Mouse (Mus musculus) liver, embryonic 13.5 days (tissue): ENCODE results near the gene Wdr62. TPM values are rescaled to one million over a fixed set of nuclear protein-coding genes. Genes with fewer than 3 reads are reported as not detected.
"Not testable (repeated sequence)": the region's sequence is repeated elsewhere in the genome, so short reads cannot be mapped to it uniquely, and the experiment has no call there.

ENCODE experiments used
- ATAC-seq: fragments of 200-750 bp; cut with Nextera tagmentation; 2 replicates; pipeline ENCODE4 v1.8.0; 2017; ENCODE audit warnings: low read depth, mild to moderate bottlenecking, moderate number of reproducible peaks, moderate library complexity
- DNase-seq: peaks from one replicate; pipeline ENCODE4 v3.0.0; 2022
- H3K27ac ChIP-seq: fragments of 300-500 bp; sonication (generic); 2 replicates; pipeline ENCODE4 v1.5.1; 2015; ENCODE audit warnings: moderate library complexity, mild to moderate bottlenecking, inconsistent platforms
- H3K27me3 ChIP-seq: fragments of 300-500 bp; sonication (generic); 2 replicates; pipeline ENCODE4 v1.6.1; 2015; ENCODE audit warnings: mild to moderate bottlenecking, inconsistent platforms
- H3K36me3 ChIP-seq: fragments of 300-500 bp; sonication (generic); 2 replicates; pipeline ENCODE4 v1.6.1; 2015; ENCODE audit warnings: mild to moderate bottlenecking, inconsistent platforms
- H3K4me1 ChIP-seq: fragments of 300-500 bp; sonication (generic); replicated peaks from 2 replicates; pipeline ENCODE4 v1.6.1; 2015; ENCODE audit warnings: inconsistent platforms
- H3K4me2 ChIP-seq: fragments of 300-500 bp; sonication (generic); 2 replicates; pipeline ENCODE4 v1.6.1; 2015; ENCODE audit warnings: inconsistent platforms, mild to moderate bottlenecking, moderate library complexity
- H3K4me3 ChIP-seq: fragments of 300-500 bp; sonication (generic); replicated peaks from 2 replicates; pipeline ENCODE4 v1.5.1; 2015; ENCODE audit warnings: mild to moderate bottlenecking, inconsistent platforms
- H3K9ac ChIP-seq: fragments of 300-500 bp; sonication (generic); 2 replicates; pipeline ENCODE4 v1.6.1; 2015; ENCODE audit warnings: mild to moderate bottlenecking, inconsistent platforms
- H3K9me3 ChIP-seq: fragments of 300-500 bp; sonication (generic); replicated peaks from 2 replicates; pipeline ENCODE4 v1.6.1; 2016; ENCODE audit warnings: inconsistent platforms
- WGBS: fragments of 180-500 bp; shearing (Covaris S2); methylation state at CpG from one replicate; pipeline ENCODE4 v1.1.7; 2015; ENCODE audit not compliant: insufficient replicate concordance; 5-methylcytosine and 5-hydroxymethylcytosine counted together
- polyA plus RNA-seq: library from polyadenylated mRNA; unstranded; fragments of >200 nt; fragmentation: Nextera tagmentation; extraction: Ambion mirVana; gene quantifications from 2 replicates; pipeline ENCODE4 v1.2.1, GENCODE M21; 2015

Wdr62 gene
- polyA plus RNA-seq, 1 experiment from 2014 or later = 7.0 TPM

DNA sequence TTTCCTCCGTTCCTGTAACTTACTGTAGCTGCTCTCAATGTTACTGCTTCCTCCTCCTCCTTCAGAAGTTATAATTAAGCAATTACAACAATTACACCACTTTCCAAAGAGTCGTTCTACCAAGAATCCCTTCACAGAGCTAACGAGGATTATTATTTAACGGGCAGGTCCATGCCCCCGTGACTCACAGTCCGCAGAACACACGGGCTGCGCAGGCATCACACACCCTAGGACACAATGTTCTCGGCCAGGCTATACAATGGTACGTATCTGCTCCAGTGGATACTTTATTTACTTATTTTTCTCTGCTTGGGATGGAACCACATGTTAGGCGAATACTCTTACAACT is 60.2 kb downstream of the Wdr62 start:
- Histone ChIP-seq H3K27ac (no peak overlapping the region), H3K36me3 (peaks cover 20% of the 10 kb centered on the region), H3K4me1 (peaks cover 30% of the 10 kb centered on the region), H3K4me3 (peak overlapping the region; percentile 56), H3K4me2 (peak overlapping the region; percentile 79), H3K9ac (peak overlapping the region; percentile 68), H3K27me3 (no peaks in the 10 kb centered on the region), H3K9me3 (no peaks in the 10 kb centered on the region)
- 18% methylated on average over 11 of the region's 11 CpGs for WGBS
- DNase-seq = no peak
- 0 out of 2 replicates have a peak, but pooled peaks have one; percentile 15 for ATAC-seq

DNA sequence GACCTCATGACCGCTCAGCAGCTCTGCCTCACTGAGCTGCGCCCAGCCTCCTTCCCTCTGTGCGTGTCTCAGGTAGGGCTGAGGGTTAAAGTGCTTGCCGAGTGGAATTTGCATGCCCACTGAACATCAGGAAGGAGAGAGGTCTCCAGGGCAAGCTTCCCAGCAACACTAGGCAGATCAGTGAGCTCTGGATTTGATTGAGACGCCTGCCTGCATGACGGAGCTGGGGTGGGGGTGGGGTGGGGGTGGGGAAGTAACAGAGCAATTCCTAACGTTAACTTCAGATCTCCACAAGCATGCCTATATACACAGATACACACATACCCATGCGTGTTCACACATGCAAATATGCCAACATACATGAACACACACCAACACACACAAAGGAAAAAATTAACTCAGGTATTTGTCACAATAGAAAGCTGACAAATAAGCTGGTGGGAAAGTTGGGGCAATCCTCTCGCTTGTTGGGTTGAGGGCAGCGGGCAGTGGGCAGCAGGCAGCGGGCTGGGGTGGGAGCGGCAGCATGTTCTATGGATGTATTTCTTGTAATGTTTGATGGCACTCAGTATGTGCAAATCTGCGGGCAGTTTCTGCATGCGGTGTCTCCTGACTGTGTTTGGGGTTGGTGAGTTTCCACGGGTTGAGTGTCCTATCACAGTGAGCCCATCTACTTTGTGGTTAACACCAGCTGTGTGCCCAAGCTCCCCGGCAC is 60.8 kb downstream of the Wdr62 start:
- H3K27ac ChIP-seq = no peak overlapping the region
- H3K4me2 ChIP-seq = peak overlapping the region; percentile 79
- ATAC-seq (peak; percentile 43), DNase-seq (peak; percentile 33)
- peaks cover 30% of the 10 kb centered on the region for H3K4me1 ChIP-seq
- peak overlapping the region; percentile 56 for H3K4me3 ChIP-seq
- H3K9ac ChIP-seq = peak overlapping the region; percentile 68
- peaks cover 18% of the 10 kb centered on the region for H3K36me3 ChIP-seq
- H3K27me3 ChIP-seq = no peaks in the 10 kb centered on the region
- no peaks in the 10 kb centered on the region for H3K9me3 ChIP-seq
- WGBS = 5% methylated on average over 16 of the region's 16 CpGs

DNA sequence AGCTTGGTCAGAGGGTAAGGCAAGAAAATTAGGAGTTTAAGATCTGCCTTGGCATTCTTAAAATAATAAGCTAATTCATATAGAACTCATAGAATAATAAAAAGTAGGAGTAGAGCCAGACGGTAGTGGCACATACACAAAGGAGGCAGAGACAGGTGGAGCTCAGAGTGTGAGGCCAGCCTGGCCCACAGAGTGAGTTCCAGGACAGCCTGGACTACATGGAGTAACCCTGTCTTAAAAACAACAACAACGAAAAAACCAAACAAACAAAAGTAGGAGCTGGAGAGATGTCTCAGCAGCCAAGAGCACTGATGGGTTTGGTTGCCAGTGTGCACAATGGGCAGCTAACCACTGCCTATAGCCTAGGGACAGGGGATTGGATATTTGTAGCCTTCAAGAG is 62.9 kb downstream of the Wdr62 start:
- WGBS = 65% methylated on average over 2 of the region's 2 CpGs
- no peaks in the 10 kb centered on the region for H3K9me3 ChIP-seq
- no peak for DNase-seq
- no peak for ATAC-seq
- H3K36me3 ChIP-seq = no peaks in the 10 kb centered on the region; the same call in 1 of the 2 replicates
- no peak overlapping the region for H3K4me2 ChIP-seq
- H3K27me3 ChIP-seq = no peaks in the 10 kb centered on the region
- no peak overlapping the region for H3K4me3 ChIP-seq
- H3K9ac ChIP-seq = no peak overlapping the region
- no peak overlapping the region for H3K27ac ChIP-seq
- peaks cover 26% of the 10 kb centered on the region for H3K4me1 ChIP-seq

DNA sequence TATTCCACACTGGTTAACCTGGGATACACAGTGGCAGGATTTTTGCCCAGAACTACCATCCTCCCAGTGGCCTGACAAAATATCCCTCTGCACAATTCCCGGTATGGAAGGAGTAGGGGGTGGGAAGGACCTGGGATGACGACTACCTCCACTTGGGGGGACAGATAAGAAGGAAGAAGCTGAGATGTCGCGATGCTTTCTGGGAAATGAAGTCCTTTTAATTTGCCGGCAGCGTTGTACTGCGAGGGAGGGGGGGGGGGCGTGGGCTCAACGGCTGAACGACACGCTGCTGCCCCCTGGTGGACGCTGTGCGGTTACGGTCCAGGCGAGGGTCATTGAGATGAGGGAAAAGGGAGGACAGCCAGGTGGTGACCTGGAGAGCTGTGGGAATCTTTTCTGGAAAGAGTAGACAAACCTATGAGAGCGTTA is 63.5 kb downstream of the Wdr62 start:
- peak overlapping the region; percentile 47 for H3K4me2 ChIP-seq
- H3K27ac ChIP-seq = no peak overlapping the region
- no peaks in the 10 kb centered on the region for H3K36me3 ChIP-seq
- ATAC-seq = peak; percentile 52
- 2% methylated on average over 15 of the region's 16 CpGs for WGBS
- DNase-seq = peak; percentile 57
- H3K27me3 ChIP-seq = no peaks in the 10 kb centered on the region
- no peak overlapping the region for H3K9ac ChIP-seq
- 0 out of 2 replicates have a peak overlapping the region, but pooled peaks have one; percentile 13 for H3K4me3 ChIP-seq
- no peaks in the 10 kb centered on the region for H3K9me3 ChIP-seq
- peaks cover 21% of the 10 kb centered on the region for H3K4me1 ChIP-seq

DNA sequence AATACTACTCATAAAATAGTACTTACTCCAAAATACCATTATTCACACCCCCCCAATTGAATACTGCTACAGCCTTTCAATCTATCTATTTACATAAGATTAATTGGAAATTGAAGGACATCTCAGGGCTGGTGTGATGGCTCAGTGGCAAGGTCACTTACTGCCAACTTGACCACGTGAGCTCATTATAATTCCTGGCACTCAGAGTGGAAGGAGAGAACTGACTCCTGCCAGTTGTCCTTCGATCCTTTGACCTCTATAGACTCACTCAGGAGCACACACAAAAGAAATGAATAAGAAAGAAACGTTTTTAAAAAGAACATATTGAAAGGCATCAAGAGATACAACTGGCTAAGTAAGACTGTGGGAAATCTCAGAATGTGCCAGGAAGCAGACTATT is 64.3 kb downstream of the Wdr62 start:
- H3K27ac ChIP-seq = no peak overlapping the region
- DNase-seq = no peak
- no peak for ATAC-seq
- peaks cover 20% of the 10 kb centered on the region for H3K4me1 ChIP-seq
- H3K4me3 ChIP-seq = no peak overlapping the region
- H3K36me3 ChIP-seq = no peaks in the 10 kb centered on the region
- no peak overlapping the region for H3K4me2 ChIP-seq
- no peak overlapping the region for H3K9ac ChIP-seq
- 72% methylated on average over 3 of the region's 3 CpGs for WGBS
- H3K9me3 ChIP-seq = no peaks in the 10 kb centered on the region
- 0 out of 2 replicates have a peak, but pooled peaks cover 4% of the 10 kb centered on the region for H3K27me3 ChIP-seq

DNA sequence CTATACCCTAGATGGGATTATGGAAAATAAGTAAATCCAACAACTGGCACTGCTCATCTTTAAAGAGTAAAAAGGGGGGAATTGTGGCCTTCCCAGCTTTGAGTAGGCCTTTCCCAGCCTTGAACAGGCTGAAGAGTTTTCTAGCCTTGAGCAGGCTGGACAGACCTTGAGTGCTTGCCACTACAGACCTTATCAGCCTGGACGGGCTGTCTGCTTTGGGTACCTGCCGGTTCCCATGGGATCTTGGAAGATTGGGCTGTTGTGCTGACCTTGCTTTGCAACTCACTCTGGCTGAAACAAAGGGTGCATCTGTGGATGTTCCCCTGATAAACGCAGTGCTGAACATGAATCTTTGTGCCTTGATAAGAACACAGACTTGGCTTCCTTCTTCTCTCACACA is 66.3 kb downstream of the Wdr62 start:
- no peak for DNase-seq

DNA sequence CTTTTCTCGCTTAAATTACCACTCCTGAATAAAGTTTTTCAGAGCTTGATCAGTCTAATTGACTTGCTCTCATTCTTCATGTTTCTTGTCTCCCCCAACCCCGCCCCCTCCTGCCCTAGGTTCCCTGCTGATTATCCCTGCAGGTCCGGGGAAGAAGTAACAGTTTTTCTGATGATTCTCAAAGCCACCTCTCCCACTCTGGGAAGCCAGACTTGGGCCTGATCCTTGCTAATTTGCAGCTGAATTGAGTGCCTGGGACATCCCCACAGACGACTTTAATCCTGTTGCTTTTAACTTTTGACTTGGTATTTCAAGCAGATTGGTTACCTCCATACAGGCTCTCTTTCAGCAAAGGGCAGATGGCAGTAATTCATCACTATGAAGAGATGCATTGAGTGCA is 69.2 kb downstream of the Wdr62 start:
- Histone ChIP-seq H3K4me2 (no peak overlapping the region), H3K9ac (no peak overlapping the region), H3K27ac (no peak overlapping the region), H3K9me3 (no peaks in the 10 kb centered on the region), H3K27me3 (0 out of 2 replicates have a peak, but pooled peaks cover 6% of the 10 kb centered on the region), H3K4me1 (no peaks in the 10 kb centered on the region), H3K4me3 (no peak overlapping the region), H3K36me3 (no peaks in the 10 kb centered on the region)
- WGBS = 34% methylated on average over 4 of the region's 4 CpGs
- ATAC-seq = no peak
- DNase-seq = no peak

More for the DNA sequence above, 66.3 kb downstream of the Wdr62 start:
- no peak for ATAC-seq
- H3K36me3 ChIP-seq = no peaks in the 10 kb centered on the region
- peaks cover 5% of the 10 kb centered on the region for H3K4me1 ChIP-seq
- 67% methylated on average over 3 of the region's 3 CpGs for WGBS
- H3K9me3 ChIP-seq = no peaks in the 10 kb centered on the region
- no peak overlapping the region for H3K4me3 ChIP-seq
- no peak overlapping the region for H3K9ac ChIP-seq
- H3K27ac ChIP-seq = no peak overlapping the region
- 0 out of 2 replicates have a peak, but pooled peaks cover 4% of the 10 kb centered on the region for H3K27me3 ChIP-seq
- H3K4me2 ChIP-seq = no peak overlapping the region

DNA sequence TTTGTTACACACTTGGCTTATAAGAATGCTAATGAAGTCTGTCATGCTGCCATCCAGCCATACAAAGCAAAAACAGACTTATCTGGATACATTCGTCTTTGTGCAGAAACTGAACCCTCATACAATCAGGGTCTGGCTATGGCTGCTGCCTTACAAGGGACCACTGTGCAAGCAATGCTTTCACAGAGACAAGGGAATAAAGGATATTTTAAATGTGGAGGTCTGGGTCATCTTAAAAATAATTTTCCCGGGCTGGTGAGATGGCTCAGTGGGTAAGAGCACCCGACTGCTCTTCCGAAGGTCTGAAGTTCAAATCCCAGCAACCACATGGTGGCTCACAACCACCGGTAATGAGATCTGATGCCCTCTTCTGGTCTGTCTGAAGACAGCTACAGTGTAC is 73.9 kb downstream of the Wdr62 start:
- not testable (repeated sequence) for H3K4me2 ChIP-seq, H3K27ac ChIP-seq, H3K9me3 ChIP-seq, H3K36me3 ChIP-seq, DNase-seq, H3K27me3 ChIP-seq, ATAC-seq, H3K4me1 ChIP-seq, H3K4me3 ChIP-seq, H3K9ac ChIP-seq
- WGBS = 42% methylated on average over 5 of the region's 5 CpGs

DNA sequence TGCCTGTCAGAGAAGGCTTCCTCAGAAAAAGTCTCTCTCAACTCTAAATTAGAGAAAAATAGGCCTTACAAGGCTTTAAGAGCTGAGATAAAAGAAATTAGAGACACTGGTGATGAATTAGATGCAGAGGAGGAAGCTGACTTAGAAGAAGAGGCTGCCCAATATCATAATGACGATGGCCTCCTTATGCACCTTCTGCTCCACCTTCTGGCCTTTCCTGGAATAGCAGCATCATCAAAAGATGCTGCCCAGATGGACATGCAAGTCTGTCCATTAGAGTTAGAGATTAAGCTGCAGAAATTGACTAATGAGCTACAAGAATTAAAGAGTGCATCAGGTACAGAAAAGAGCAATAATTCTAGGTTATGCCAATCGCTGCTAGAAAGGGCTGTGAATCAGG is 74.8 kb downstream of the Wdr62 start:
- H3K27me3 ChIP-seq = 0 out of 2 replicates have a peak, but pooled peaks cover 2% of the 10 kb centered on the region
- DNase-seq (peak; percentile 45), ATAC-seq (no peak)
- WGBS = 4% methylated on average over 2 of the region's 2 CpGs
- H3K4me2 ChIP-seq = no peak overlapping the region
- no peak overlapping the region for H3K9ac ChIP-seq
- no peak overlapping the region for H3K27ac ChIP-seq
- H3K4me1 ChIP-seq = peaks cover 7% of the 10 kb centered on the region
- no peaks in the 10 kb centered on the region for H3K9me3 ChIP-seq
- H3K4me3 ChIP-seq = no peak overlapping the region
- H3K36me3 ChIP-seq = no peaks in the 10 kb centered on the region

DNA sequence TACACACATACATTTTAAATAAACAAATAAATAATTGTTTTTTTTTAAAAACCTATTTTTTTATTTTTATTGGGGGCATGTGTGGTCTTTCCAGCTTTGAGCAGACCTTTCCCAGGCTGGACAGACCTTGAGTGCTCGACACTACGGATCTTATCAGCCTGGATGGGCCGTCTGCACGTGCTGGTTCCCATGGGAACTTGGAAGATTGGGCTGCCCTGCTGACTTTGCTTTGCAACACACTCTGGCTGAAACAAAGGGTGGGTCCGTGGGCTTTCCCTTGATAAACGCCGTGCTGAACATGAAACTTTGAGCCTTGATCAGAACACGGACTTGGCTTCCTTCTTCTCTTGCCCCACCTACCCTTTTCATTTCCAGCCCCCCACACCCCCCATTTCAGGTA is 75.8 kb downstream of the Wdr62 start:
- ATAC-seq (no peak), DNase-seq (no peak)
- H3K9ac ChIP-seq = 0 out of 2 replicates have a peak overlapping the region, but pooled peaks have one; percentile 26
- H3K4me1 ChIP-seq = peaks cover 7% of the 10 kb centered on the region
- 0 out of 2 replicates have a peak, but pooled peaks cover 5% of the 10 kb centered on the region for H3K27me3 ChIP-seq
- no peaks in the 10 kb centered on the region for H3K9me3 ChIP-seq
- no peaks in the 10 kb centered on the region for H3K36me3 ChIP-seq
- no peak overlapping the region for H3K27ac ChIP-seq
- H3K4me2 ChIP-seq = peak overlapping the region; percentile 28
- H3K4me3 ChIP-seq = no peak overlapping the region
- WGBS = 25% methylated on average over 8 of the region's 8 CpGs

DNA sequence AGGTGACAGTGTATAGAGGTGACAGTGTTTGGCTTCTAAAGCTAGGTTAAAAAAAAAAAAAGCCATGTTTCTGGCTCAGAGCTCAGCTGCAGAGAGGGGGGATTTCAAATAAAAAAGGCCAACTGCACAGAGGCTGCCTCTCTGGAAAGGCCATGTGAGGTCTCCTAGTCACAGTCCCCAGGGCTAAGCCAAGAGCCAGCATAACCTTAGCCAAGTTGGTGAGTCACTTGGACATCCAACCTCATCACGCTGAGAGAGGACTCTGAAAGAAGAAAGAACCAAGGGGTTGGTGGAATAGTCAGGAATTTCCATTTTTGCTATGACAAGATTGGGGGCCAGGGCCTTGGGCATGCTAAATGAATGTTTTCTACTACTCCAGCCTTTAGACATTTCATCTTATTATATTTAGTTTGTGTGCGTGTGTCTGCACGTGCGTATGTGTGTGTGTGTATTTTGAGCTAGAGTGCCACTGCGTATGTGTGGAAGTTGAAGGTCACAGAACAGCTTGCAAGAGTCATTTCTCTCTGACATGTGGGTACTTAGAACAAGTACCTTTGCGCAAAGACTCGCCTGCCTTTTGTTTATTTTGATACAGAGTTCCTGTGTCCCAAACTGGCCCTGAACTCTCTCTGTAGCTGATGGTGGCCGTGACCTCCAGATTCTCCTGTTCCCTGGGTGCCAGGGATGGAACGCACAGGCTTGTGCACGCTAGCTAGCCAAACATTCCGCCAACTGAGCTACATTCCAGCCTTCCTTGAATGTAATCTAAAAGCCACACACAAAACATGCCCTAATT is 77.1 kb downstream of the Wdr62 start:
- Histone ChIP-seq H3K4me2 (no peak overlapping the region), H3K9me3 (no peaks in the 10 kb centered on the region), H3K27me3 (0 out of 2 replicates have a peak, but pooled peaks cover 3% of the 10 kb centered on the region), H3K4me3 (no peak overlapping the region), H3K36me3 (no peaks in the 10 kb centered on the region), H3K9ac (no peak overlapping the region), H3K4me1 (peaks cover 12% of the 10 kb centered on the region), H3K27ac (no peak overlapping the region)
- WGBS = 74% methylated on average over 11 of the region's 11 CpGs
- DNase-seq (no peak), ATAC-seq (no peak)
